Mouse (Mus musculus): ENCODE measurements around the gene Tns3. TPM values are rescaled to one million over a fixed set of nuclear protein-coding genes. Genes with fewer than 3 reads are reported as not detected.

Gene Tns3
- polyA plus RNA-seq (2017; shearing (Covaris generic)) = under 1 TPM; 0.10 to 0.27 TPM

- ATAC-seq = no peak
These were observed at the start of gene Tns3 for GRCm38 (mm10) chr11:8664393-8664743. TSS of gene Tns3 (minus strand) at chr11:8664535.

GRCm38 (mm10) chr11:8706246-8707041 lies 42.1 kb upstream of the Tns3 start:
- ATAC-seq = no peak

GRCm38 (mm10) chr11:8705156-8705555 lies 40.8 kb upstream of the Tns3 start:
- ATAC-seq = no peak

GRCm38 (mm10) chr11:8703876-8704275 lies 39.5 kb upstream of the Tns3 start:
- no peak for ATAC-seq

- ATAC-seq = no peak
These were observed 38.2 kb upstream of the Tns3 start for GRCm38 (mm10) chr11:8702532-8702886.

GRCm38 (mm10) chr11:8701845-8702531 lies 37.7 kb upstream of the Tns3 start:
- no peak for ATAC-seq

- no peak for ATAC-seq
These were observed 37.1 kb upstream of the Tns3 start for GRCm38 (mm10) chr11:8701400-8701799.

- no peak for ATAC-seq
These were observed 36.4 kb upstream of the Tns3 start for GRCm38 (mm10) chr11:8700641-8701221.

GRCm38 (mm10) chr11:8699777-8700176 lies 35.4 kb upstream of the Tns3 start:
- ATAC-seq = no peak

GRCm38 (mm10) chr11:8697670-8698069 lies 33.3 kb upstream of the Tns3 start:
- ATAC-seq = no peak

GRCm38 (mm10) chr11:8694096-8694495 lies 29.8 kb upstream of the Tns3 start:
- ATAC-seq = no peak

- ATAC-seq = no peak
These were observed 28.5 kb upstream of the Tns3 start for GRCm38 (mm10) chr11:8692536-8693471.

GRCm38 (mm10) chr11:8692162-8692535 lies 27.8 kb upstream of the Tns3 start:
- ATAC-seq = no peak

- no peak for ATAC-seq
These were observed 27.3 kb upstream of the Tns3 start for GRCm38 (mm10) chr11:8691605-8692004.

- no peak for ATAC-seq
These were observed 26.3 kb upstream of the Tns3 start for GRCm38 (mm10) chr11:8690633-8691032.

- no peak for ATAC-seq
These were observed 25.2 kb upstream of the Tns3 start for GRCm38 (mm10) chr11:8689515-8689914.

GRCm38 (mm10) chr11:8688907-8689306 lies 24.6 kb upstream of the Tns3 start:
- ATAC-seq = no peak

- ATAC-seq = no peak
These were observed 22.2 kb upstream of the Tns3 start for GRCm38 (mm10) chr11:8686501-8686900.

- no peak for ATAC-seq
These were observed 21.7 kb upstream of the Tns3 start for GRCm38 (mm10) chr11:8686061-8686460.

- no peak for ATAC-seq
These were observed 20.9 kb upstream of the Tns3 start for GRCm38 (mm10) chr11:8685195-8685594.

- no peak for ATAC-seq
These were observed 19.9 kb upstream of the Tns3 start for GRCm38 (mm10) chr11:8684262-8684661.

- ATAC-seq = no peak
These were observed 17.0 kb upstream of the Tns3 start for GRCm38 (mm10) chr11:8681356-8681755.

GRCm38 (mm10) chr11:8680650-8681049 lies 16.3 kb upstream of the Tns3 start:
- ATAC-seq = no peak
